Mouse (Mus musculus): Measurements from ENCODE around the gene Ptprr. TPM values are rescaled to one million over a fixed set of nuclear protein-coding genes. Genes with fewer than 3 reads are reported as not detected.

Gene Ptprr
- polyA plus RNA-seq, 1 experiment from 2014 or later = 0.45 TPM

DNA sequence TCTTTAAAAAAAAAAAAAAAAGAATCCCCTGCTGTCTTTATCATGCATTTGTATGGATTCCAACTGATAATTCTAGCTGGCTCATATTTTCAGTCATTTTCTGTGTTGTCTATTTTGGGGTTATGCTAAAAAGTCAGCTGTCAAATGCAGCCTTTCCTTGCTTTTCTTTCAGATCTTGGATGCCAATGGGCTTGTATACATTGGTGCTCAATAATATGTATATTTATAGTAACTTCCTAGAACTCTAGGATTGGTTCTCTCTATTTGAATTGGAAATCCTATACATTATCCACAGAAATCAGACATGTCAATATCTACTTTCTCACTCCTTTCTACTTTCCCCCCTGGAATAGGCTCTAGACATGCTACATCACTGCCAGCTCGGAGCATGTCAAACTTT, 90.7 kb downstream of the Ptprr start:
- H3K4me3 ChIP-seq (ENCODE audit: low read length) = no peak overlapping the region
- no peaks in the 10 kb centered on the region for H3K9me3 ChIP-seq (ENCODE audit: control insufficient read depth, low read length)
- 73% methylated on average over 1 of the region's 1 CpGs for WGBS
- H3K4me2 ChIP-seq (ENCODE audit: low read depth, low read length) = no peak overlapping the region
- no peak for ATAC-seq (ENCODE audit: low read depth)
- H3K36me3 ChIP-seq (ENCODE audit: control insufficient read depth, insufficient read depth, low read length) = no peaks in the 10 kb centered on the region
- no peaks in the 10 kb centered on the region for H3K4me1 ChIP-seq (replicated peaks; ENCODE audit: control insufficient read depth, insufficient read depth, low read length)
- H3K27ac ChIP-seq (ENCODE audit: low read length) = no peak overlapping the region
- H3K9ac ChIP-seq (ENCODE audit: low read length) = no peak overlapping the region
- H3K27me3 ChIP-seq (ENCODE audit: control insufficient read depth, insufficient read depth, low read depth, low read length) = no peaks in the 10 kb centered on the region

DNA sequence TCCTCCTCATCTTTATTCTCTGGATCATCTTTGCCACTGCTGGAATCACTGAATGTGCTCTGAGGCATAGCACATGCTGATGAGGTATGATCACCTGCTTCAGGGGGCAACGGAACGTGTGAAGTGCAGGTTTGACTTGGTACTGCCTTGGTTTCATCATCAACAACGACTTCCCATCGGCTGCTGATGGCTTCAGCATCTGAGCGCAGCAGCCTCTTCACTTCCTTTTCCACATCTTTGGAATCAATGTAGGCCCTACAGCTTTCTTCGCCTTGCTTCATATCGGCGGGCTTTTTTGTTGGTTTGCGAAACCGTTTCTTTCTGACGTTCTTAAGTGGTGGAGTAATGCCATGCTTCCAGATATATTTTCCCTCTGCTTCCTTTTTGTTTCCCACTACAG, 94.9 kb downstream of the Ptprr start:
- Histone ChIP-seq H3K9me3 (ENCODE audit: control insufficient read depth, low read length) (no peaks in the 10 kb centered on the region), H3K4me2 (ENCODE audit: low read depth, low read length) (no peak overlapping the region), H3K4me1 (replicated peaks; ENCODE audit: control insufficient read depth, insufficient read depth, low read length) (no peaks in the 10 kb centered on the region), H3K27ac (ENCODE audit: low read length) (no peak overlapping the region), H3K4me3 (ENCODE audit: low read length) (no peak overlapping the region), H3K9ac (ENCODE audit: low read length) (no peak overlapping the region), H3K27me3 (ENCODE audit: control insufficient read depth, insufficient read depth, low read depth, low read length) (no peaks in the 10 kb centered on the region), H3K36me3 (ENCODE audit: control insufficient read depth, insufficient read depth, low read length) (no peaks in the 10 kb centered on the region)
- ATAC-seq (ENCODE audit: low read depth) = no peak
- WGBS = 95% methylated on average over 11 of the region's 11 CpGs

DNA sequence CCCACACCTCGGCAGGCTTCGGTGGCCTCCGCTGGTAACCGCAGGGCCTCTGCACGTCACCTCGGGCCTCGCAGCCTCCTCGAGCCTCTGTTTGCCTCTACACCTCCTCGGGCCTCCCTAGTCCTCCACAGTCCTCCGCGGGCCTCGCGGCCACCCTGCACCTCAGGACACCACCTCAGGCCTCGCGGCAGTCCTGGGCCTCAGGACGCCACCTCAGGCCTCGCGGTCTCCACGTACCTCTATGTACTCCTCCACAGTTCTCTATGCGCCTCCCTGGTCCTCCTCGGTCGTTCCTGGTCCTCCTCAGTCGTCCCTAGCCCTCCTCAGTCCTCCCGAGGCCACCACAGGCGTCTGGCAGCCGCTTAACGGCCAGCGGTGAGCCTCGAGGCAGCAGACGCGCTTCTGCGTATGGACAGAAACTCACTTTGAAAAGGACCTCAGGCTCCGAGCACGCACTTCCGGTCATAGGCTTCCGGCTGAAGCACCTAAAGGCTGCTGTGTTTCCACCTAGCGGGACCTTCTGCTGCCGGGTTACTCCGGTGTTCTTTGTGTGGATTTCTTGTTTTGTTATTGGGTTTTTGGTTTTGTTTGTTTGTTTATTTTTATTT, 96.0 kb downstream of the Ptprr start, which contains the start of gene 4933416C03Rik:
Gene 4933416C03Rik (minus strand): TSS at position 51 of the 608 bp plus-strand sequence.
- 93% methylated on average over 39 of the region's 39 CpGs for WGBS
- no peaks in the 10 kb centered on the region for H3K9me3 ChIP-seq (ENCODE audit: control insufficient read depth, low read length)
- ATAC-seq (ENCODE audit: low read depth) = no peak

DNA sequence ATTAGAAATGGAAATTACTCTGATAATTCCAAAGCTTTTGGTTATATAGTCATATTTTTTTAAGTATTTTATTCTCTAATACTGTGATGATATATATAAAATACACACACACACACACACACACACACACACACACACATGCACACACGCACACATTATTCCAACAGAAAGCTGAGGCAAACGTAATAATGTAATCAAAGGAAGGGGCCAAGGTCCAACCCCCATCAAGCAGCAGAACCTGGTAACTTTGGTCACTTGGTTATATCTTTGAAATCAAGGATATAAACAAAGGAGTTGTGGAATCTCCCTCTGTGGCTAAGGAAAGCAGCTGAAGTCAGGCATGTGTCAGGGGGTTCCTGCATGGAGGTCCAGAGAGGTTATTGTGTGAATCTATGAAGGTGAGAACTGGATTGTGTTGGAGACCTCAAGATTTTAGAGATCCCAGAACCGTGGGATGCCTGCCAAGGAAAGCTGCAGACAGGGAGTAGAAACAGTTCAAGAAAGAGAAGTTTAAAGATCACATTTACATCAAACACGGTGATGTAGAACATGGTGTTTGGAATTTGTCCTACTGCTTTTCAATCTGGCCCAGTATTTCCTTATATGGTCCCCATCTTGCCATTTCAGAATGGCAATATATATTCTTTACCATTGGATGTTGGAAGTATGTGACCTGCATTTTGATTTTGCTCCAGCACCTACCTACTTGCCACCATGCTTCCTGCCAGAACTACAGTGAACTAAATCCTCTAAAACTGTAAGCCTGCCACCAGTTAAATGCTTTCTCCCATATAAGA, 98.1 kb downstream of the Ptprr start:
- Histone ChIP-seq H3K27me3 (ENCODE audit: control insufficient read depth, insufficient read depth, low read depth, low read length) (no peaks in the 10 kb centered on the region), H3K36me3 (ENCODE audit: control insufficient read depth, insufficient read depth, low read length) (no peaks in the 10 kb centered on the region), H3K27ac (ENCODE audit: low read length) (no peak overlapping the region), H3K4me2 (ENCODE audit: low read depth, low read length) (no peak overlapping the region), H3K9me3 (ENCODE audit: control insufficient read depth, low read length) (no peaks in the 10 kb centered on the region), H3K4me1 (replicated peaks; ENCODE audit: control insufficient read depth, insufficient read depth, low read length) (no peaks in the 10 kb centered on the region), H3K9ac (ENCODE audit: low read length) (no peak overlapping the region), H3K4me3 (ENCODE audit: low read length) (no peak overlapping the region)
- 46% methylated on average over 4 of the region's 4 CpGs for WGBS
- ATAC-seq (ENCODE audit: low read depth) = no peak

More for the DNA sequence above, 96.0 kb downstream of the Ptprr start, which contains the start of gene 4933416C03Rik:
- Histone ChIP-seq H3K4me1 (replicated peaks; ENCODE audit: control insufficient read depth, insufficient read depth, low read length) (no peaks in the 10 kb centered on the region), H3K27me3 (ENCODE audit: control insufficient read depth, insufficient read depth, low read depth, low read length) (no peaks in the 10 kb centered on the region), H3K36me3 (ENCODE audit: control insufficient read depth, insufficient read depth, low read length) (no peaks in the 10 kb centered on the region), H3K4me2 (ENCODE audit: low read depth, low read length) (no peak within 1 kb of the TSS), H3K27ac (ENCODE audit: low read length) (no peak within 1 kb of the TSS), H3K4me3 (ENCODE audit: low read length) (no peak within 1 kb of the TSS), H3K9ac (ENCODE audit: low read length) (no peak within 1 kb of the TSS)

DNA sequence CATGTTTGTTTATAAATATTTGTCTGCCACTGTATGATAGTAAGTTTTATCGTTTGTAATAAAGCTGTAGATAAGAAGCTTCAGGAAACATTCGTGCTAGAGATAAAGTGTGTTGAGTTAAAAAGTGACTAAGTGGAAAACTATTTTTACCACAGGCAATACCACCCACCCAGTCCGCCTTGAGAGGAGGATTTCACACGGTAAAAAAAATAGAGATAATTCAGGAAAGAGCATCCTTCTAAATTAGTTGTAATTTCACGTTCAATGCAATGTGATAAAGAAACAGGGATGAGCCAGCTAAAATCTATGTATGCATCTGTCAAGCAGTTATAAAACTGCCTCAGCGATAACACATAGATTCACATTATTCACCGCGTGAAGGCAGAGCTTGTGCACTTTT, 99.0 kb downstream of the Ptprr start:
- Histone ChIP-seq H3K9me3 (ENCODE audit: control insufficient read depth, low read length) (no peaks in the 10 kb centered on the region), H3K9ac (ENCODE audit: low read length) (no peak overlapping the region), H3K27me3 (ENCODE audit: control insufficient read depth, insufficient read depth, low read depth, low read length) (no peaks in the 10 kb centered on the region), H3K36me3 (ENCODE audit: control insufficient read depth, insufficient read depth, low read length) (no peaks in the 10 kb centered on the region), H3K4me2 (ENCODE audit: low read depth, low read length) (no peak overlapping the region), H3K27ac (ENCODE audit: low read length) (no peak overlapping the region), H3K4me3 (ENCODE audit: low read length) (no peak overlapping the region), H3K4me1 (replicated peaks; ENCODE audit: control insufficient read depth, insufficient read depth, low read length) (no peaks in the 10 kb centered on the region)
- no peak for ATAC-seq (ENCODE audit: low read depth)
- WGBS = 55% methylated on average over 8 of the region's 8 CpGs

DNA sequence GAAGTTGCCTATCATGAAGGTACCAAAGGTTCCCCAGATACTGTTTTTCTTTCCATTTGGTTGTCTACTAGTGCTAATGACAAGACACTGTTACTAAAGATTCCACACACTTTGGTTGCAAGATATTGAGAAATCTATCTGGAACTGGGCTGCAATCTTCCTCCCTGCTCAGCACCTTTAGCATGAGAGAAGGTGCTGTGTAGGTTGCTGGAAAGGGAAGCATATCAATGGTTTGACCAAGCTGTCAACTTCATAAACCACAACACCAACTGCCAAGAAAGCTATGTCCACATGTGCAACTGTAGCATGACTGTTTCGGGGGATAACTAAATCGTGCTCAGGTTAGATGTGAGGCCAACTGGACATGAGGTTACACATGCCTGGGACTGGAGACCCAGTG, 103.5 kb downstream of the Ptprr start:
- no peaks in the 10 kb centered on the region for H3K36me3 ChIP-seq (ENCODE audit: control insufficient read depth, insufficient read depth, low read length)
- 85% methylated on average over 2 of the region's 2 CpGs for WGBS
- ATAC-seq (ENCODE audit: low read depth) = no peak

DNA sequence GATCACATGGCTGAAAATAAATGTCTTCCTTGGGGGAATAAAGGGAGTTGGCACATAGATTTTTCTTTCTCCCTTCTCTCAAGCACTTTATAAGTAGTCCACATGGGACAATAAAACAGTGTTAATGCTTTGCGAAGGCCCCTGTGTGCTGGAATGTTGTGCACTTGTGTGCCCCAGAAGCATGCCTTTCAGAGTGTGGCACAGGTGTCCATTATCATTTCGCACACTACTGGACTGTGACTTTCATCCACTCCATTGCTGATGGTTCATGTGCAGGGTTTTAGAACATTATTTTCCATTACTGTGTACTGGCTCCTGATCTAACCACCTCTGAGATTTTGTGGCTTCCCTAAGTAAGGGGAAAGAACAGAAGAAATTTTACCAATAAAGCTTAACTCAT, 105.8 kb downstream of the Ptprr start:
- Histone ChIP-seq H3K4me1 (replicated peaks; ENCODE audit: control insufficient read depth, insufficient read depth, low read length) (no peaks in the 10 kb centered on the region), H3K27ac (ENCODE audit: low read length) (no peak overlapping the region), H3K9ac (ENCODE audit: low read length) (no peak overlapping the region), H3K36me3 (ENCODE audit: control insufficient read depth, insufficient read depth, low read length) (no peaks in the 10 kb centered on the region), H3K4me2 (ENCODE audit: low read depth, low read length) (no peak overlapping the region), H3K9me3 (ENCODE audit: control insufficient read depth, low read length) (no peaks in the 10 kb centered on the region), H3K27me3 (ENCODE audit: control insufficient read depth, insufficient read depth, low read depth, low read length) (no peaks in the 10 kb centered on the region), H3K4me3 (ENCODE audit: low read length) (no peak overlapping the region)
- WGBS = 77% methylated on average over 2 of the region's 2 CpGs
- ATAC-seq (ENCODE audit: low read depth) = no peak

More for the DNA sequence above, 103.5 kb downstream of the Ptprr start:
- no peaks in the 10 kb centered on the region for H3K4me1 ChIP-seq (replicated peaks; ENCODE audit: control insufficient read depth, insufficient read depth, low read length)
- H3K4me3 ChIP-seq (ENCODE audit: low read length) = no peak overlapping the region
- no peak overlapping the region for H3K27ac ChIP-seq (ENCODE audit: low read length)
- no peaks in the 10 kb centered on the region for H3K9me3 ChIP-seq (ENCODE audit: control insufficient read depth, low read length)
- H3K9ac ChIP-seq (ENCODE audit: low read length) = no peak overlapping the region
- no peak overlapping the region for H3K4me2 ChIP-seq (ENCODE audit: low read depth, low read length)
- H3K27me3 ChIP-seq (ENCODE audit: control insufficient read depth, insufficient read depth, low read depth, low read length) = no peaks in the 10 kb centered on the region

DNA sequence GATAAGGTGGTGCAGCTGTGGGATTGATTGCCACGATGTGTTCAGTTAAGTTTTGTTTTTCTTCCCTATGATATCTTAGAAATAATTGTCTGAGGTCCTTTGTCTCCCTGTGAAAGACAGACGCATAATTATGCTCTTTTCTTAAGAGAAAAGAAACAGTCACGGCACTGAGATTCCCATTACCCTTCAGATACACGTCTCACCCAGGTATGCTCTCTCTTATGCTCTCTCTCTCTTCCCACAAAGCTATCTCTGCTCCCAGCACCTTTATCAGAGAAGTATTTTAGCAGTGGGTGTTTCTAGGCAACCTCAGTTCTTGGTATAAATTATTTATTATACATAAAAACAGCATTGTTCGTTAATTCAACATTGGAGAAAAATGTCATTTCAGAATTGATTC, 107.4 kb downstream of the Ptprr start:
- no peak for ATAC-seq (ENCODE audit: low read depth)
- no peak overlapping the region for H3K4me2 ChIP-seq (ENCODE audit: low read depth, low read length)
- H3K4me1 ChIP-seq (replicated peaks; ENCODE audit: control insufficient read depth, insufficient read depth, low read length) = no peaks in the 10 kb centered on the region
- H3K36me3 ChIP-seq (ENCODE audit: control insufficient read depth, insufficient read depth, low read length) = no peaks in the 10 kb centered on the region
- no peaks in the 10 kb centered on the region for H3K9me3 ChIP-seq (ENCODE audit: control insufficient read depth, low read length)
- WGBS = 62% methylated on average over 5 of the region's 5 CpGs
- H3K4me3 ChIP-seq (ENCODE audit: low read length) = no peak overlapping the region
- H3K27ac ChIP-seq (ENCODE audit: low read length) = no peak overlapping the region
- no peak overlapping the region for H3K9ac ChIP-seq (ENCODE audit: low read length)
- no peaks in the 10 kb centered on the region for H3K27me3 ChIP-seq (ENCODE audit: control insufficient read depth, insufficient read depth, low read depth, low read length)

DNA sequence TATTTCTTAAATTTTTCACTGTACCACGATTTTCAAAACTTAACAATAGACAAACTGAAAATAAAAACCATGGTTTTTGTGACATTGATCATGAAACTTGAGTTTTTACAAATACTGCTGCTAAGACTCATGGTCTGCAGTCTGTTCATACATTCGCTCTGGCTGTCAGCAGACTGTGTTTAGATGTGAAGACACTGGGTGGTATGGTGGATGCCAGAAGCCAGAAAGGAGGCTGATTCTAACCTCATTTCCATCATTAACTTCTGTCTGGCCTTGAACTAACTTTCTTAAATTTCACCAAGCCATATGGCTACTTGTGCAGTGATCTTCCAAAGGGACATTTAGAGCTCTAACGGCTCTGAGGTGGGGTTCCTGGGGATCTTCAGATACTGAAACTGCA, 112.4 kb downstream of the Ptprr start:
- Histone ChIP-seq H3K27ac (ENCODE audit: low read length) (no peak overlapping the region), H3K4me1 (replicated peaks; ENCODE audit: control insufficient read depth, insufficient read depth, low read length) (no peaks in the 10 kb centered on the region), H3K27me3 (ENCODE audit: control insufficient read depth, insufficient read depth, low read depth, low read length) (no peaks in the 10 kb centered on the region), H3K9me3 (ENCODE audit: control insufficient read depth, low read length) (no peaks in the 10 kb centered on the region), H3K9ac (ENCODE audit: low read length) (no peak overlapping the region), H3K4me2 (ENCODE audit: low read depth, low read length) (no peak overlapping the region), H3K4me3 (ENCODE audit: low read length) (no peak overlapping the region), H3K36me3 (ENCODE audit: control insufficient read depth, insufficient read depth, low read length) (no peaks in the 10 kb centered on the region)
- 78% methylated on average over 3 of the region's 3 CpGs for WGBS
- no peak for ATAC-seq (ENCODE audit: low read depth)

Measured in lung, embryonic 16.5 days (tissue).